Mouse (Mus musculus): Measurements from ENCODE around the gene Pla1a.
"Not testable (repeated sequence)": the region's sequence is repeated elsewhere in the genome, so short reads cannot be mapped to it uniquely, and the experiment has no call there.

The Pla1a gene

DNA sequence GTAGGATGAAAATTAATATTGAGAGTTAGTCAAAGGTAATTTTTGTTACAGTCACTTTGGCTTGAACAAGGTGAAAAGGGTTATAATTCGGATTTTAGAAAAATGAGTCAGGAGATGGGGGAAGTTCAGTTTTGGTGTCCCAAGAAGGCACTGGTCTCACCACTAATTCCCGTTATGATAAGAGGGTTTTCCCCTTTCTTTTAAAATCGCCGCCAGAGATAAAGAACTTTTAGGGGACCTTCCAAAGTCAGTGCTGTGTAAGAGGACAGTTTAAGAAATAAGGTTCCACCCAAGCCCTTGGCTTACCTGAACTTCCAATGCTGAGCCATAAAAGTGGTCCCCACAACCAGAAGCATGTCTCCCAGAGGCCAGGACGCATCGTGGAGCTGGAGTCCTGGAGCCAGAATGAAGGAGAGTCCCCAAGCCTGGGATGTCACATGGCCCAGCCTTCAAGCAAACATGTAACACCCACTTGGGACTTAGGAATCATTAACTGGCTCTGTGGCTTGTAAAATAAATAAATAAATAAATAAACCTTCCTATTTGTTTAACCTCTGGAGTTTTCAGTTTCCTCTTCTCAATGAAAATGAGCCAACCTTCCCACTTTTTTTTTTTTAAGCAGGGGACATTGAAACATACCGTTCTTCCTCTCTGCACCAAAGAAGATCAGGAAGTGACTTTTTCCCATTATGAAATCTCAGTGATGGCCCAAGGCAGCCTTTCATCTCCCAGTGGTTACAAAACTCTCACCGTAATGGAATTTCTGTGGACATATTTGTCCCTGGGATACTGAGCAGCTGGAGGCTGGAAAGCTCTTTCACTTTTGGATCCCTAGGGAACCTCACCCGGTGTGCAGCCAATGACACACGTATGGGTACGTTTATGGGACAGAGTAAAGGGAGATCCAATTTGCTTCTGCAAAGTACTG lies at the start of gene Pla1a:
Pla1a (minus strand) TSS at position 648 of the 928 bp plus-strand sequence.
- in situ Hi-C loops (cut with MboI; ENCODE audit: low sequenced_read_pairs) = no loop called here

DNA sequence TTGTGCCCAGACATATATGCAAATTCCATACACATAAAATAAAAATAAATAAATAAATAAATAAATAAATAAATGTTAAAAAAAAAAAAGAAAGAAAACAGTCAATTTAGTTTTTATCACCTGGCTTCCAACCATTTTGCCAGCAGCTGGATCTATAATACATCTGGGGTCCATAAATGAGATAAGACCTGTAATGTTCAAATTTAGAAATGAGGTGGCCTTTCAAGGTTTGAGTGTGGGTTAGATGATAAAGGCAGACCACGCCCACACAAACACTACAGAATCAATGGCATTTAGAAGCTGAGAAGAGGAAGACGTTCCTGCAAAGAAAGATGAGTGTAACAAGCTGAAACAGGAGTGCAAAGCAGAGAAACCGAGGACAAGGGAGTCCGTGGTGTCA lies 48.4 kb upstream of the Pla1a start:
- in situ Hi-C loops (cut with MboI; ENCODE audit: low sequenced_read_pairs) = no loop called here

DNA sequence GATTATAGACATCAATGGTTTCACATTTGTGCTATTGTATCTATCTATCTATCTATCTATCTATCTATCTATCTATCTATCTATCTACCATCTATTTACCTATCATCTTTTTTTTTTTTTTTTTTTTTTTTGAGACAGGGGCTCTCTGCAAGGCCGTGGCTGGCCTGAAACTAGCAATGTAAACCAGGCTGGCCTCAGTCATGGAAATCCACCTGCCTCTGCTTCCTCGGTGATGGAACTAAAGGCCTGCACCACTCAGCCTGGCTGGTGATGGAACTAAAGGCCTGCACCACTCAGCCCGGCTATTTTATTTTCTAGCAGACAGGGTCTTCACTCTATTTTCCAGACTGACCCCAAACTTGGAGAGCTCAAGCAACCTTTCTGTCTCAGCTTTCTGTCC lies 45.4 kb upstream of the Pla1a start:
- in situ Hi-C loops (cut with MboI; ENCODE audit: low sequenced_read_pairs) = no loop called here

DNA sequence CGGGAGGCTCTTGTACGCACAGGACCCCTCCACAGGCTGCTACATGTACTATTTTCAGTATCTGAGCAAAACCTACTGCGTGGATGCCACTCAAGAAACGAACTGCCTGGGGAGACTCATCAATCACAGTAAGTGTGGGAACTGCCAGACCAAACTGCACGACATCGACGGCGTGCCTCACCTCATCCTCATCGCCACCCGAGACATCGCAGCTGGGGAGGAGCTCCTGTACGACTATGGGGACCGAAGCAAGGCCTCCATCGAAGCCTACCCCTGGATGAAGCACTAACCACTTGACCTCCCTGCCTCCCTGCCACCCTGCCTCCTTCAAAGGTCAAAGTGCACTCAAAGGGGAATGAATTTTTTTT lies 44.3 kb upstream of the Pla1a start:
- in situ Hi-C loops (cut with MboI; ENCODE audit: low sequenced_read_pairs) = not testable (repeated sequence)

DNA sequence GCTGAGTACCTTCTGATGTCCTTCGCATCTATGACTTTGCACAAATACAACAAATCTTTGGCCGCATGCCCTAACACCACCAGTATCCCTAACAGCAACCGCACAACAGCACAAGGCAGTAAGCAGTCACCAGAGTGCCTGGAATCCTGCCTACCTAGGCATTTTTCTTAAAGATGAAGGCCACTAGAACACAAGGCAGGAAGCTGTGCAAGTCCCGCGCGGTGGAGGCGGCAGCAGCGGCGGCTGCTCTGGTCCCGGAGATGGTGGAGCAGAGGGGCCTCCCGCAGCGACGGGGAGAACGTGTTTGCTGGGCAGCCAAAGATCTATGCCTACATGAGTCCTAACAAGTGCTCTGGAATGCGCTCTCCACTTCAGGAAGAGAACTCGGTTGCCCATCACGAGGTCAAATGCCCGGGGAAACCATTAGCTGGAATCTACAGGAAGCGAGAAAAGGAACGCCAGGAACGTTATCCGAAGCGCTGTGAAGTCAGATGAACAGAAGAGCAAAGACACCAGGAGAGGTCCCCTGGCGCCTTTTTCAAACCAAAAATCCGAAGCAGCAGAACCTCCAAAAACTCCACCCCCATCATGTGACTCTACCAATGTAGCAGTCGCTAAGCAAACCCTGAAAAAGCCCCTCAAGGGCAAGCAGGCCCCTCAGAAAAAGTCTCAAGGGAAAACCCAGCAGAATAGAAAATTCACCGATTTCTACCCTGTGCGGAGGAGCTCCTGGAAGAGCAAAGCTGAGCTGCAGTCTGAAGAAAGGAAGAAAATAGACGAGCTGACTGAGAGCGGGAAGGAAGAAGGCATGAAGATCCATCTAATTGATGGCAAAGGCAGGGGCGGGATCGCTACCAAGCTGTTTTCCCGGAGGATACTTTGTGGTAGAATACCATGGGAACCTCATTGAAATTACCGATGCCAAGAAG lies 43.6 kb upstream of the Pla1a start:
- in situ Hi-C loops (cut with MboI; ENCODE audit: low sequenced_read_pairs) = no loop called here

DNA sequence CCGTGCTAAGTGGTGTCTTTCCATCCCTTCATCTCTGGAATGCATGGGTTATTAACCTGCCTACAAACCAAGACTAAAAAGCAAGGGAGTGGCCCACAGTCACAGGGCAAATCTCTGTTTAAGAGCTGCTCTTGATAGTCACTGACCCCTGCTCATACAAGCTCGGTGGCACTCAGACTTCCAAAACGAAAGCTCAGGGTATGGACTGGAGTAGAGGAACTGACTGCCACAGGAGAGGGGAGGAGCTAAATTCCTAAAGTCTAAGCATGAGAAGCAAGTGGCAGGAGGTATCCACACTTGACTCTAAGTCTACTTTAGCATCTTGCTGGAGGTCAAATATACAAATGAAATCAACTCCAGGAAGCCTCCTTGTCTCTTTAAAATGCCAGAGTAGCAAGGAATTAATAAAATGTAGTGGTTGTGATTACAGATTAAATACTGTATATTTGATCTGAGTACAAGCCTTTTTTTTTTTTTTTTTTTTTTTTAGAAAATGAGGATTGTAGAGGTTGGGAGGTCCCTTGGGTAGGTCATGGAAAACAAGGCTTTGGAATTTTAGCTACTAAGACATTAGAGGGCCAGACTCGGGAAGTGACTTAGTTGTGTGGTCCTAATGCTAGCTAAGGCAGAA lies 42.9 kb upstream of the Pla1a start:
- in situ Hi-C loops (cut with MboI; ENCODE audit: low sequenced_read_pairs) = no loop called here

DNA sequence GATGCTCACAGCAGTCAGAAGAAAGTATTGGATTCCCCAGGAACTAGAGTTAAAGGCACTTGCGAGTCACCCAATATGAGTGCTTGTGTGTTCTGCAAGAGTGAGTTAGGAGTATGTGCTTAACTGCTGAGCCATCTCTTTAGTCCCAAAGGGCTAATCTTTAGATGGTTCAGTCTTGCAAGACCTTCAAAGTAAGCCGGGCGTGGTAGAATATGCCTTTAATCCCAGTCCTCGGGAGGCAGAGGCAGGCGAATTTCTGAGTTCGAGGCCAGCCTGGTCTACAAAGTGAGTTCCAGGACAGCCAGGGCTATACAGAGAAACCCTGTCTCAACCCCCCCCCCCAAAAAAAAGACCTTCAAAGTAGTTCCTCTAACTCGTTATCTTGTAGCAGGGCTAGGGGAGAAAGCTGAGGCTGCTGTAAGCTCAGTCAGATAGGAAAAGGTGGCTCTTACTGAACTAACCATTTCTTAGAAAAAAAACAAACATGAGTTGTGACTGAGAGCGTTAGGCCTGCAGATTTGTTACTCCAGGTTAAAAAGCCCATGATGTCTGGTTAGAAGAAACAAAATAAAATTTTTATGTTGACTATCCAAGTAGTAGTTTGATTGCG lies 41.8 kb upstream of the Pla1a start:
- in situ Hi-C loops (cut with MboI; ENCODE audit: low sequenced_read_pairs) = no loop called here

DNA sequence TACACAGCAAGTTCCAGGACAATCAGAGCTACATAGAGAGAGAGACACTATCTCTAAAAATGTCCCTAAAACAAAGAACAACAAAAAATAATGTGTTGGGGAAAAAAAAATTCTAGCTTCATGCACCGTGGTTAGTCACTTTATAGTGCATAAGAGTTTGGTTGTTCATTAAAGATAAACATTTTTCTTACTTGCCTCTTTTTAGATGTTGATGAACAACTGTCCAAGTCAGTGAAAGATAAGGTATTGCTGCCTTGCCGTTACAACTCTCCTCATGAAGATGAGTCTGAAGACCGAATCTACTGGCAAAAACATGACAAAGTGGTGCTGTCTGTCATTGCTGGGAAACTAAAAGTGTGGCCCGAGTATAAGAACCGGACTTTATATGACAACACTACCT lies 40.7 kb upstream of the Pla1a start:
- in situ Hi-C loops (cut with MboI; ENCODE audit: low sequenced_read_pairs) = no loop called here

DNA sequence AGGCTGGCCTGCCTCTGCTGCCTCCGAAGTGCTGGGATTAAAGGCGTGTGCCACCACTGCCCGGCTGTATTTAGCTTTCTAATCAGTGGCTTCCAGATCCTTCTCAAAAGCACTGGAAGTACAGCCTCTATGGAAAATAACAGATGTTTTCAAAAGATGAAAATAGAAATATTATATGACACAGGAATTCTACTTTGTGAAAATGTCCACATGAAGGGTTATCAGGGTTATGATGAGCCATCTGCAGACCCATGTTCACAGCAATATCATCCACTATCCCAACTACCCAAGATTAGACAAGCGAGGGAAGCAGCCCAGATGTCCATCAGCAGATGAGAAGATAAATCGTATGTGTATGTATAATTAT lies 39.5 kb upstream of the Pla1a start:
- in situ Hi-C loops (cut with MboI; ENCODE audit: low sequenced_read_pairs) = no loop called here

DNA sequence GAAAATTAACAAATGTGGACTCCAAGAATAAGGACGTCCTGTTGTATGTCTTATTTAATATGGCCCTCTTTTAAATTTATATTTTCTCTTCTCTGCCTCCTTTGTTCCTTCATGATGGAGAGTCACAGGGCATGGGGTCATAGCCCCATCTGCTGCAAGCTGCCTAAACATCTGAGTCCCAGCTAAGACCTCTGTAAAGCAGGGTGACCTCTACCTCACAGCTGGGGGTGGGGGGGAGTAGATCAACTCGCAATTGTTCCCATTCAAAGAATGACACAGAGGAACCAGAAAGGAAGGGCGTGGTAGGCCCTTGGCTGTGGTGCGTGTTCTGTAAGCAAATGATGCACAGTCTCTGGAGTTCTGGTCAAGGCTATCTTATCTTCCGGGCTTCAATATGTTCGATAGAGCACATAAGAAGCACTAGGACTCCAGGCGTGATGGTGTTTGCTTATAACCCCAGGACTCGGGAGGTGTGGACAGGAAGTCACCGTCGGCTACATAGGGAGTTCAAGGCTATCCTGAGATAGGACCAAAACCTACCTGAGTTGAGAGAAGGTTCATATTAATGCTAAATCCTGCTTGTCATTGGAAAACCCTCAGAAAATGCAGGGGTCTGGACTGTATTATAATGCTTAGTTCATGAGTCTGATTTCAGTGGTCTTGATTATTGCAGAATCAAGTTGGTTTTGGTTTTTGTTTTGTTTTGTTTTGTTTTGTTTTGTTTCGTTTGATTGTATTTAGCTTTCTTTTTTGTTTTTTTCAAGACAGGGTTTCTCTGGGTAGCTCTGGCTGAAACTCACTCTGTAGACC lies 39.0 kb upstream of the Pla1a start:
- in situ Hi-C loops (cut with MboI; ENCODE audit: low sequenced_read_pairs) = no loop called here

DNA sequence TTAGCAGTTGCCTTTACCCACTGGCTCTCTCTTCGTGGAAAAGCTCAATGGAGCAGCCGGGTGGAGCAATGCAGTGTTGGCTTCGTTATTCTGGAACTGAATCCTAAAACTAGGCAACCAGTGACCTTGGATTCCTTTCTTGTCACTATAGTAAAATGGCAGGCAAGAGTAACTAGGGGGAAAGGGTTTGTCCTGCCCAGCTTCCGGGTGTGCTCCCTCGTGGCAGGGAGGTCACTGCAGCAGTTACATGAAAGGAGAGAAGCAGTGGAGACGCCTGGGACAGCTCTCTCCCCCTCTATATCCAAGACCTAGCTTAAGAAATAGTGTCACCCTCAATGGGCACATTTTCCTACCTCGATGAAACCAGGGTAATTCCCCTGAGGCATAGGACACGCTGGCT lies 36.5 kb upstream of the Pla1a start:
- in situ Hi-C loops (cut with MboI; ENCODE audit: low sequenced_read_pairs) = loop anchor here (10.0 kb wide), 1 partner anchor 125 kb away; the partner anchor contains the start of genes Cox17, Gm21987 and Maats1

DNA sequence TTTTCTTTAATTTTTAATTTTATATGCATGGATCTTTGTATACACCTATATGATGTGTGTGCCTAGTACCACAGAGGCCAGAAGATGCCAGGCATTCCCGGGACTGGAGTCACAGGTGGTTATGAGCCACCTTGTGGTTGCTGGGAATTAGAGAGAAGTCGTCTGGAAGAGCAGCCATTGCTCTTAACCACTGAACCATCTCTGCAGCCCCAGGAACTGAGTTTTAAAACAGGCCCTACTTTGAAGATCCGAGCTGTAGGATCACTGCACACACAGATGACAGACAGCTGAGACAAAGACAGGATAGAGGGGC lies 35.7 kb upstream of the Pla1a start:
- in situ Hi-C loops (cut with MboI; ENCODE audit: low sequenced_read_pairs) = loop anchor here (10.0 kb wide), 1 partner anchor 124 kb away; the partner anchor contains the start of genes Cox17, Gm21987 and Maats1

DNA sequence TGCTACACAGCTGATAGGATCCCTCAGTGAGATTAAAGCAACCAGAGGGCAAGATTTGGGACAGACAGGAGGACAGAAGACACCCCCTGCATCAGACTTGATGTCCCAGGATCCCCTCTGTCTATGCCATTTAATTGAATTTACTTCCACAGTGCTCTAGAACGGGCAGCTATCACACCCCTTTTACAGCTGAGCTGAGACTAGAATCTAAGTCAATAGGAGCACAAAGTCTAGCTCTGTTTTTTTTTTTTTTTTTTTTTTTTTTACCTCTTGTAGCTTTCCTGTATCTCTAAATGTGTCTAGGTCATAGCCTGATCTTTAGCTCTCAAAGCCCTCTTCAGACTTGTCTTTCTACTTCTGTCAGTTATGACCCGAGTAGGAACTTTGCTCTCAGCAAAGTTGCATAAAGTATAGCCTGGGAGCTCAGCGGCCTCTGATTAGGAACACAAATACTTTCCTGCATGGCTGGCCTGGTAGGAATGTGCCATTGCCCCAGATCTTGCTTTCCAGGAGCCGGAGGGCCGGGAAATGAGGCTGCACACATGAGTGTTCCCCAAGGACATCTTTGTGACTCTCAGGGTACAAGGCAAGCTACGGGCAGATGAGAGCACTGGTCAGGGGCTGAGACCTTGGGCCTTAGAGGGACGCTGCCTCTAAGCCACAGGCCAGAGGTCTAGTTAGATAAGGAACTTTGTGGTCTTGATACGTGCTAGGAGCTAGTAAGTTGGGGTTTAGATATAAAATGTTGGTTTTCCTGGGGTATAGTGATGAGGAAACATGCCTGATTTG lies 35.2 kb upstream of the Pla1a start:
- in situ Hi-C loops (cut with MboI; ENCODE audit: low sequenced_read_pairs) = loop anchor here (10.0 kb wide), 1 partner anchor 123 kb away; the partner anchor contains the start of genes Cox17, Gm21987 and Maats1

DNA sequence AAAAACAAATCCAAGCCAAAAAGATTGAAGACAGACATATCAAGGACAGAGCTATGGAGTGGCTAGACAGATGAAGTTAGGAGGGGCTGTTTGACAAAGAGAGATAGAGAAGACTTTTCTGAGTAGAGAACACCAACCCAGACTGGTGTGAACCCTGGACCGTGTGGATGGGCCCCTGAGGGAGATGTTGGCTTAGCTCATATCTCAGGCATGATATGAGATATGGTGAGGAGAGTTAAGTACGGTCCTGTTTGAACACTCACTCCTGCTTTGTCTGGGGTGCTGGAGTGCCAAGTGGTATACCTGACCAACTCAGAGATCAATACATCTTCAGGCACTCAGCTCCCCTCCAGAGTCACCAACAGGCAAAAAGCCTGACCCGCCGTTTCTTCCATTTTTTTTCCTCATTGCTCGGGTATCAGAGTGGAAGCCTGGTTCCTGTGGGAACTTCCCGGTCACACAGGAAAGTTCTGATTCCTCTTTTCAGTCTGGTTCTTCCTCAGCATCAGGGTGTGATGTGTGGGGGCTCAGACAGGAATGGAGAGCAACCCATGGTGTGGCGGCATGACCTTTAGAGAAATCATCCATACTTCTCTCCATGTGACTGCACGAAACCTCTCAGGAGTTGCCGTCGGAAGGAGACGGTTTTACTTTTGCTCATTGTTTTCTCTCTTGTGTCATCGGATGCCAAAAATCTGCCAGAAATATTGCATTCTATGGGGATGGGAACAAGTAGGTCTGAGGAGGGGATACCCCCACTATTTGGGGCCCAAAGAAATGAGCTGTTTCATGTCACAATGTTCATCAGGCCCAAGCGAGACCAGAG lies 34.4 kb upstream of the Pla1a start:
- in situ Hi-C loops (cut with MboI; ENCODE audit: low sequenced_read_pairs) = loop anchor here (10.0 kb wide), 1 partner anchor 123 kb away; the partner anchor contains the start of genes Cox17, Gm21987 and Maats1

DNA sequence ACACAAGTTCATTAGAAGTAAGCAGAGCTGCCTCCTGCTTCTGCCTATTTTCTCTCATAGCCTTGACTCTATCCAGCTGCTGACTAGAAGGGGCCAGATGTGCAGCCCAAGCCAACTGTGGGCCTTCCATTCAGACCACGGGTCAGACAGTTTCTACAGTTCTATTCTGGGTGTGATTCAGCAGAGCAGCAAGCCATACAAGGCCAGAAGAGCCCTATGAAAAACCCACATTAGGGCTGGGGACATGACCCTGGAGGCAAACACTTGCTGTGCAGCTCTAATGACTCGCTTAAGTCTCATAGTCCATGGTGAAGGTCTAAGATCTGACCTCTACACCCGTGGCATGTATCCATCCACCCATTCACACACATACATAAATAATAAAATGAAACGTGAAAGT lies 33.1 kb upstream of the Pla1a start:
- in situ Hi-C loops (cut with MboI; ENCODE audit: low sequenced_read_pairs) = loop anchor here (10.0 kb wide), 1 partner anchor 121 kb away; the partner anchor contains the start of genes Cox17, Gm21987 and Maats1

DNA sequence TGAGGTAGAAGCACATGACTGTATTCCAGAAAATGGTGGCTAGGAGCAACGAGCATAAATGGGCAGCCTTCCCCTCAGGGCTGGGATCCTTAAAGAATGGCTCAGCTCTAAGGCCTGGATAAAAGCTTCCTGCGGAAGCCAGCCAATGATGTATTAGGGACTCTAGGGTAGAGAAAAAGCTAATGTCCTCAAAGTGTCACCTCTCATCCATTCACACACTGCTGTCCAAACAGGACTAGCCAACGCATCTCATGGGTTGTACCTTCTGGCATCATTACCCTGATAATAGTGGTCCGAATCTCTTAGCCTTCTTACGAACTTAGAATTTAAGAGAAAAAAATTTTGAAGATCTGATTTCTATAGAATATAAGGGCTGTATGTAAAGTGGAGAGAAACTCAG lies 30.4 kb upstream of the Pla1a start:
- in situ Hi-C loops (cut with MboI; ENCODE audit: low sequenced_read_pairs) = loop anchor here (10.0 kb wide), 1 partner anchor 119 kb away; the partner anchor contains the start of genes Cox17, Gm21987 and Maats1

DNA sequence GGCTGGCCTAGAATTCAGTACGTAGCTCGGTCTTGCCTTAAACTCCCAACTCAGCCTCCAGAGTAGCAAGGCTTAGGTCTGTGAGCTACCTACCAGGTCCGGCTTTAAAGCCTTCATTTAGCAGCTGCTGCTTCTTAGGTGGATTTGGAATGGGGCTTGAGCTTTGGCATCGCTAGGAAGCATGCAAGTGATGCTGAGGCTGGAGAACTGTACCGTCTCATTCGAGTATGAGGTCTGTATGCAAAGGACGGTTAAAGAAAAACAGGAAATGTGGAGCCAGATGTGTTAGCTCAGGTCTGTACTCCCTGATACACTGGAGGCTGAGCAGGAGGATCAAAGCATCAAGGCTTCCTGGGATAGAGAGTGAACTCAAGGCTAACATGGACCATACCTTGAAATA lies 29.2 kb upstream of the Pla1a start:
- in situ Hi-C loops (cut with MboI; ENCODE audit: low sequenced_read_pairs) = loop anchor here (10.0 kb wide), 1 partner anchor 117 kb away; the partner anchor contains the start of genes Cox17, Gm21987 and Maats1

DNA sequence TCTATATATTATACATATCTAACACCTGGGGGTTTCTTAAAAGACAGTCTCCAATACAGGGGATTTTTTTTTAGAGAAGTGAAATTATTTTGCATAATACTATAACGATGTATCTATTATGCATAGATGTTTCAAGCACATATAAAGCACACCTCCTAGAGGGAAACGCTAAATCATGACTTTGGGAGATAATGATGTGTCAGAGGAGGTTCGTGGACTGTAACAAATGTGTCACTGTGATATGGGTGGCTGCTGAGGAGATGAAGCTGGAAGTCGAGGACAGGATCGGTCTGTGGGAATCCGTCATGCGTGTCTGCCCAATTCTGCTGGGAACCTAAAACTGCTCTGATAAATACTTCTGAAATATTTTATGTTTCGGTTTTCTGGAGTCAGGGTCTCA lies 28.8 kb upstream of the Pla1a start:
- in situ Hi-C loops (cut with MboI; ENCODE audit: low sequenced_read_pairs) = loop anchor here (10.0 kb wide), 1 partner anchor 117 kb away; the partner anchor contains the start of genes Cox17, Gm21987 and Maats1
